25 mouse cellular contexts compared by ENCODE assay signal in genomic region chr15:103277949-103278348, GRCm38 (mm10). TPM values are rescaled to one million over a fixed set of nuclear protein-coding genes. Genes with fewer than 3 reads are reported as not detected.
DNase-seq lines count a peak whose midpoint lies in the region; ATAC-seq and TF ChIP-seq lines count a peak whose summit lies in the region.
"Had no signal": no experiment of that assay in that cellular context is flagged by ENCODE, and none has a peak within 500 bp of the region (broad histone marks: within the 10 kb centered on the region; RNA-seq: fewer than 3 reads in every experiment).

No protein-coding gene starts in this region.

- no peak for DNase-seq in hindbrain, embryonic 11.5 days (ENCODE audit: low spot score)
- DNase-seq in hindbrain, postnatal 0 days (ENCODE audit: low spot score), result no peak
- DNase-seq in layer of hippocampus, adult 8-10 months (ENCODE audit: low spot score in 2 of 2), result no peak
- DNase-seq: adrenal gland, postnatal 14 days; cerebellum, postnatal 10 days; forebrain, postnatal 0 days; gastrocnemius, postnatal 36 days; kidney, adult 18-20 months; kidney, postnatal 36 days; layer of hippocampus, adult 9-11 months; lung, adult 2 months; right cerebral cortex, postnatal 25 days had no signal

- H3K36me3 ChIP-seq in hindbrain, embryonic 11.5 days (ENCODE audit: control insufficient read depth, insufficient read depth, low read length), result no peaks in the 10 kb centered on the region
- no peaks in the 10 kb centered on the region for H3K36me3 ChIP-seq in hindbrain, postnatal 0 days (ENCODE audit: insufficient read depth, low read length)
- H3K36me3 ChIP-seq in midbrain, embryonic 13.5 days, result no peaks in the 10 kb centered on the region
- no peaks in the 10 kb centered on the region for H3K36me3 ChIP-seq in midbrain, embryonic 15.5 days (replicated peaks)
- H3K36me3 ChIP-seq in limb, embryonic 13.5 days, result no peaks in the 10 kb centered on the region
- H3K36me3 ChIP-seq: embryonic facial prominence, embryonic 15.5 days; heart, embryonic 15.5 days had no signal

- no peaks in the 10 kb centered on the region for H3K4me1 ChIP-seq in hindbrain, embryonic 11.5 days (replicated peaks; ENCODE audit: control insufficient read depth, insufficient read depth, low read length)
- peaks cover 8% of the 10 kb centered on the region; the same call in 1 of the 2 replicates for H3K4me1 ChIP-seq in hindbrain, postnatal 0 days (ENCODE audit: insufficient read depth, low read length)
- peaks cover 20% of the 10 kb centered on the region for H3K4me1 ChIP-seq in midbrain, embryonic 13.5 days (replicated peaks)
- peaks cover 17% of the 10 kb centered on the region for H3K4me1 ChIP-seq in midbrain, embryonic 15.5 days
- H3K4me1 ChIP-seq in limb, embryonic 13.5 days, result peaks cover 46% of the 10 kb centered on the region

- no peaks in the 10 kb centered on the region for H3K9me3 ChIP-seq in hindbrain, embryonic 11.5 days (ENCODE audit: control insufficient read depth, low read length)
- H3K9me3 ChIP-seq in hindbrain, postnatal 0 days (ENCODE audit: low read length), result no peaks in the 10 kb centered on the region
- no peaks in the 10 kb centered on the region for H3K9me3 ChIP-seq in midbrain, embryonic 13.5 days
- H3K9me3 ChIP-seq in midbrain, embryonic 15.5 days, result no peaks in the 10 kb centered on the region
- H3K9me3 ChIP-seq in limb, embryonic 13.5 days, result no peaks in the 10 kb centered on the region
- H3K9me3 ChIP-seq: embryonic facial prominence, embryonic 15.5 days; heart, embryonic 15.5 days; stomach, embryonic 15.5 days had no signal

- no peak overlapping the region for H3K4me2 ChIP-seq in hindbrain, embryonic 11.5 days (replicated peaks; ENCODE audit: low read depth, low read length)
- H3K4me2 ChIP-seq in hindbrain, postnatal 0 days (ENCODE audit: low read depth, low read length), result no peak overlapping the region
- H3K4me2 ChIP-seq in midbrain, embryonic 13.5 days (replicated peaks), result no peak overlapping the region
- H3K4me2 ChIP-seq in midbrain, embryonic 15.5 days, result no peak overlapping the region
- H3K4me2 ChIP-seq in limb, embryonic 13.5 days (replicated peaks), result no peak overlapping the region
- H3K4me2 ChIP-seq: embryonic facial prominence, embryonic 15.5 days; heart, embryonic 15.5 days; stomach, embryonic 15.5 days had no signal

- WGBS in hindbrain, embryonic 11.5 days, result 76% methylated on average over 7 of the region's 7 CpGs
- 62% methylated on average over 7 of the region's 7 CpGs for WGBS in hindbrain, postnatal 0 days
- 73% methylated on average over 7 of the region's 7 CpGs for WGBS in midbrain, embryonic 13.5 days
- WGBS in midbrain, embryonic 15.5 days, result 80% methylated on average over 7 of the region's 7 CpGs
- 24% methylated on average over 7 of the region's 7 CpGs for WGBS in limb, embryonic 13.5 days

- H3K9ac ChIP-seq in hindbrain, embryonic 11.5 days (ENCODE audit: low read depth, low read length), result no peak overlapping the region
- no peak overlapping the region for H3K9ac ChIP-seq in hindbrain, postnatal 0 days (replicated peaks; ENCODE audit: low read length)
- H3K9ac ChIP-seq in midbrain, embryonic 13.5 days (replicated peaks), result peak overlapping the region; percentile 11
- no peak overlapping the region for H3K9ac ChIP-seq in midbrain, embryonic 15.5 days
- peak overlapping the region; percentile 35; the same call in 1 of the 2 replicates for H3K9ac ChIP-seq in limb, embryonic 13.5 days
- H3K9ac ChIP-seq: embryonic facial prominence, embryonic 15.5 days; forebrain, postnatal 0 days; heart, embryonic 15.5 days; stomach, embryonic 15.5 days had no signal

- H3K4me3 ChIP-seq in hindbrain, embryonic 11.5 days (ENCODE audit: low read depth, low read length), result no peak overlapping the region
- H3K4me3 ChIP-seq in hindbrain, postnatal 0 days (ENCODE audit: low read length), result no peak overlapping the region
- no peak overlapping the region for H3K4me3 ChIP-seq in midbrain, embryonic 13.5 days (replicated peaks)
- no peak overlapping the region for H3K4me3 ChIP-seq in midbrain, embryonic 15.5 days
- H3K4me3 ChIP-seq in limb, embryonic 13.5 days, result no peak overlapping the region
- H3K4me3 ChIP-seq: embryonic facial prominence, embryonic 15.5 days; heart, embryonic 15.5 days; stomach, embryonic 15.5 days had no signal

- no peak for ATAC-seq in hindbrain, embryonic 11.5 days (ENCODE audit: low FRiP score)
- ATAC-seq in hindbrain, postnatal 0 days, result no peak
- no peak for ATAC-seq in midbrain, embryonic 13.5 days
- ATAC-seq in midbrain, embryonic 15.5 days (replicated peaks), result no peak
- ATAC-seq in limb, embryonic 13.5 days (ENCODE audit: low FRiP score, low read depth), result no peak
- ATAC-seq in inflammation-experienced regulatory T-cells, adult 6 months, result no peak
- ATAC-seq: activated CD4-positive, CD25-positive, alpha-beta regulatory T cell, adult 4 months; CD4-positive, CD25-positive, alpha-beta regulatory T cell, adult 4 months; forebrain, postnatal 0 days had no signal

- no peaks in the 10 kb centered on the region for H3K27me3 ChIP-seq in hindbrain, embryonic 11.5 days (ENCODE audit: control insufficient read depth, insufficient read depth, low read length)
- H3K27me3 ChIP-seq in hindbrain, postnatal 0 days (ENCODE audit: insufficient read depth, low read length), result no peaks in the 10 kb centered on the region
- no peaks in the 10 kb centered on the region for H3K27me3 ChIP-seq in midbrain, embryonic 13.5 days
- H3K27me3 ChIP-seq in midbrain, embryonic 15.5 days (replicated peaks), result no peaks in the 10 kb centered on the region
- no peaks in the 10 kb centered on the region for H3K27me3 ChIP-seq in limb, embryonic 13.5 days
- H3K27me3 ChIP-seq: embryonic facial prominence, embryonic 15.5 days; heart, embryonic 15.5 days; stomach, embryonic 15.5 days had no signal

- H3K27ac ChIP-seq in hindbrain, embryonic 11.5 days (ENCODE audit: low read depth, low read length), result peak overlapping the region; percentile 54
- H3K27ac ChIP-seq in hindbrain, postnatal 0 days, result no peak overlapping the region
- no peak overlapping the region for H3K27ac ChIP-seq in midbrain, embryonic 13.5 days
- H3K27ac ChIP-seq in midbrain, embryonic 15.5 days, result no peak overlapping the region
- no peak overlapping the region for H3K27ac ChIP-seq in limb, embryonic 13.5 days
- H3K27ac ChIP-seq: embryonic facial prominence, embryonic 15.5 days; heart, embryonic 15.5 days; stomach, embryonic 15.5 days had no signal

- TF ChIP-seq CTCF in hindbrain, postnatal 0 days (IDR thresholded peaks at IDR 0.05; ENCODE audit: low read depth), result no peak

RNA-seq across cellular contexts. Expression of gene Copz1, which starts 5.4 kb away (rescaled TPM):
- polyA plus RNA-seq in hindbrain, embryonic 11.5 days (2014; fragmentation: Nextera tagmentation; extraction: Ambion mirVana), result 310 and 313 TPM in 2 replicates
- total RNA-seq in hindbrain, postnatal 0 days (2014; rRNA removed), result 149 and 155 TPM in 2 replicates
- 181 TPM in 2 replicates for polyA plus RNA-seq in hindbrain, postnatal 0 days (2015; fragmentation: Nextera tagmentation; extraction: Ambion mirVana)
- 218 and 221 TPM in 2 replicates for polyA plus RNA-seq in midbrain, embryonic 13.5 days (2015; fragmentation: Nextera tagmentation; extraction: Ambion mirVana)
- 197 and 203 TPM in 2 replicates for polyA plus RNA-seq in midbrain, embryonic 15.5 days (2015; fragmentation: Nextera tagmentation; extraction: Ambion mirVana)
- 283 TPM in 2 replicates for polyA plus RNA-seq in limb, embryonic 13.5 days (2015; fragmentation: Nextera tagmentation; extraction: Ambion mirVana)
- polyA plus RNA-seq in inflammation-experienced regulatory T-cells, adult 6 months (2017; shearing (Covaris generic)), result 100 to 1,000 TPM; 216 to 248 (median 223) TPM
- total RNA-seq in layer of hippocampus, adult 8-10 months (2022), result 100 to 1,000 TPM in 1 of 4 experiments, 10 to 100 TPM in 3; 90.6 to 100 (median 94.2) TPM

RNA-seq across cellular contexts. Expression of gene Nfe2, which starts 19.7 kb away (rescaled TPM):
- polyA plus RNA-seq in hindbrain, embryonic 11.5 days (2014; fragmentation: Nextera tagmentation; extraction: Ambion mirVana), result 4.7 and 5.0 TPM in 2 replicates
- 0.63 TPM in 1 of 2 replicates, not detected in the other for total RNA-seq in hindbrain, postnatal 0 days (2014; rRNA removed)
- 0.20 and 0.33 TPM in 2 replicates for polyA plus RNA-seq in hindbrain, postnatal 0 days (2015; fragmentation: Nextera tagmentation; extraction: Ambion mirVana)
- polyA plus RNA-seq in midbrain, embryonic 13.5 days (2015; fragmentation: Nextera tagmentation; extraction: Ambion mirVana), result 0.75 and 0.82 TPM in 2 replicates
- 0.63 and 0.92 TPM in 2 replicates for polyA plus RNA-seq in midbrain, embryonic 15.5 days (2015; fragmentation: Nextera tagmentation; extraction: Ambion mirVana)
- 2.8 and 3.8 TPM in 2 replicates for polyA plus RNA-seq in limb, embryonic 13.5 days (2015; fragmentation: Nextera tagmentation; extraction: Ambion mirVana)
- polyA plus RNA-seq in inflammation-experienced regulatory T-cells, adult 6 months (2017; shearing (Covaris generic)), result 1 to 10 TPM in 2 of 3 experiments, under 1 TPM in 1; 0.96 to 1.3 (median 1.1) TPM
- total RNA-seq in layer of hippocampus, adult 8-10 months (2022), result not detected
- total RNA-seq: gastrocnemius, postnatal 36 days; left cerebral cortex, adult 8-10 months had no signal

RNA-seq across cellular contexts. Expression of gene Gpr84, which starts 32.5 kb away (rescaled TPM):
- polyA plus RNA-seq in hindbrain, embryonic 11.5 days (2014; fragmentation: Nextera tagmentation; extraction: Ambion mirVana), result 0.11 and 0.34 TPM in 2 replicates
- total RNA-seq in hindbrain, postnatal 0 days (2014; rRNA removed), result 0.58 and 0.86 TPM in 2 replicates
- 0.30 and 0.37 TPM in 2 replicates for polyA plus RNA-seq in hindbrain, postnatal 0 days (2015; fragmentation: Nextera tagmentation; extraction: Ambion mirVana)
- polyA plus RNA-seq in midbrain, embryonic 13.5 days (2015; fragmentation: Nextera tagmentation; extraction: Ambion mirVana), result 0.18 and 0.94 TPM in 2 replicates
- 0.31 and 0.34 TPM in 2 replicates for polyA plus RNA-seq in midbrain, embryonic 15.5 days (2015; fragmentation: Nextera tagmentation; extraction: Ambion mirVana)
- 0.34 and 0.41 TPM in 2 replicates for polyA plus RNA-seq in limb, embryonic 13.5 days (2015; fragmentation: Nextera tagmentation; extraction: Ambion mirVana)
- not detected for polyA plus RNA-seq in inflammation-experienced regulatory T-cells, adult 6 months (2017; shearing (Covaris generic))
- total RNA-seq in layer of hippocampus, adult 8-10 months (2022), result 1 to 10 TPM in 2 of 4 experiments, under 1 TPM in 2; 0.35 to 9.3 (median 4.4) TPM
- total RNA-seq: adrenal gland, postnatal 14 days; gastrocnemius, postnatal 36 days; heart, adult 8-10 months had no signal
- polyA plus RNA-seq: activated CD4-positive, CD25-positive, alpha-beta regulatory T cell, adult 4 months; CD4-positive, CD25-positive, alpha-beta regulatory T cell, adult 4 months; thymus, postnatal 0 days; urinary bladder, adult 2 months had no signal

RNA-seq across cellular contexts. Expression of gene Hnrnpa1, which starts 37.7 kb away (rescaled TPM):
- polyA plus RNA-seq in hindbrain, embryonic 11.5 days (2014; fragmentation: Nextera tagmentation; extraction: Ambion mirVana), result 1,309 and 1,311 TPM in 2 replicates
- total RNA-seq in hindbrain, postnatal 0 days (2014; rRNA removed), result 117 and 148 TPM in 2 replicates
- 596 and 630 TPM in 2 replicates for polyA plus RNA-seq in hindbrain, postnatal 0 days (2015; fragmentation: Nextera tagmentation; extraction: Ambion mirVana)
- polyA plus RNA-seq in midbrain, embryonic 13.5 days (2015; fragmentation: Nextera tagmentation; extraction: Ambion mirVana), result 1,022 and 1,113 TPM in 2 replicates
- polyA plus RNA-seq in midbrain, embryonic 15.5 days (2015; fragmentation: Nextera tagmentation; extraction: Ambion mirVana), result 669 and 721 TPM in 2 replicates
- 1,120 and 1,163 TPM in 2 replicates for polyA plus RNA-seq in limb, embryonic 13.5 days (2015; fragmentation: Nextera tagmentation; extraction: Ambion mirVana)
- 100 to 1,000 TPM; 360 to 441 (median 366) TPM for polyA plus RNA-seq in inflammation-experienced regulatory T-cells, adult 6 months (2017; shearing (Covaris generic))
- total RNA-seq in layer of hippocampus, adult 8-10 months (2022), result 100 to 1,000 TPM; 257 to 295 (median 288) TPM

RNA-seq across cellular contexts. Expression of gene Cbx5, which starts 38.3 kb away (rescaled TPM):
- polyA plus RNA-seq in hindbrain, embryonic 11.5 days (2014; fragmentation: Nextera tagmentation; extraction: Ambion mirVana), result 185 and 204 TPM in 2 replicates
- 125 and 134 TPM in 2 replicates for total RNA-seq in hindbrain, postnatal 0 days (2014; rRNA removed)
- polyA plus RNA-seq in hindbrain, postnatal 0 days (2015; fragmentation: Nextera tagmentation; extraction: Ambion mirVana), result 95.3 and 98.1 TPM in 2 replicates
- 146 and 164 TPM in 2 replicates for polyA plus RNA-seq in midbrain, embryonic 13.5 days (2015; fragmentation: Nextera tagmentation; extraction: Ambion mirVana)
- 147 and 153 TPM in 2 replicates for polyA plus RNA-seq in midbrain, embryonic 15.5 days (2015; fragmentation: Nextera tagmentation; extraction: Ambion mirVana)
- polyA plus RNA-seq in limb, embryonic 13.5 days (2015; fragmentation: Nextera tagmentation; extraction: Ambion mirVana), result 153 and 166 TPM in 2 replicates
- 10 to 100 TPM; 21.7 to 48.8 (median 23.8) TPM for polyA plus RNA-seq in inflammation-experienced regulatory T-cells, adult 6 months (2017; shearing (Covaris generic))
- total RNA-seq in layer of hippocampus, adult 8-10 months (2022), result 100 to 1,000 TPM; 170 to 209 (median 180) TPM

Comparison
In these comparisons a context has a peak if more than half of its experiments do, and no peak if none do; other contexts are left out.
1. H3K9ac ChIP-seq: peak in midbrain, embryonic 13.5 days (single experiment) and limb, embryonic 13.5 days (single experiment); none in hindbrain, embryonic 11.5 days (single experiment), hindbrain, postnatal 0 days (single experiment) and midbrain, embryonic 15.5 days (single experiment).